Mouse (Mus musculus) kidney, postnatal 0 days (tissue): ENCODE measurements around the gene Npb. TPM values are rescaled to one million over a fixed set of nuclear protein-coding genes. Genes with fewer than 3 reads are reported as not detected.

ENCODE experiments used
- ATAC-seq: fragments of 200-750 bp; cut with Nextera tagmentation; replicated peaks from 2 replicates; pipeline ENCODE4 v1.8.0; 2017; ENCODE audit warnings: low read depth, moderate number of reproducible peaks, moderate TSS enrichment, moderate library complexity; ENCODE audit not compliant: low FRiP score
- DNase-seq: peaks from one replicate; pipeline ENCODE4 v3.0.0-alpha.2; 2016; ENCODE audit warnings: low spot score
- H3K27ac ChIP-seq: fragments of 300-500 bp; sonication (generic); 2 replicates; pipeline ENCODE4 v1.5.1; 2014; ENCODE audit warnings: mild to moderate bottlenecking
- H3K27me3 ChIP-seq: fragments of 300-500 bp; sonication (generic); 2 replicates; pipeline ENCODE4 v1.6.1; 2014; ENCODE audit warnings: low read length, mixed read lengths; ENCODE audit not compliant: insufficient read depth
- H3K36me3 ChIP-seq: fragments of 300-500 bp; sonication (generic); 2 replicates; pipeline ENCODE4 v1.6.1; 2014; ENCODE audit warnings: low read length, mixed read lengths; ENCODE audit not compliant: insufficient read depth
- H3K4me1 ChIP-seq: fragments of 300-500 bp; sonication (generic); replicated peaks from 2 replicates; pipeline ENCODE4 v1.6.1; 2014; ENCODE audit warnings: antibody characterized with exemption, low read length, mixed read lengths; ENCODE audit not compliant: insufficient read depth
- H3K4me2 ChIP-seq: fragments of 300-500 bp; sonication (generic); 2 replicates; pipeline ENCODE4 v1.6.1; 2014; ENCODE audit warnings: mild to moderate bottlenecking, low read length, moderate library complexity, mixed read lengths
- H3K4me3 ChIP-seq: fragments of 300-500 bp; sonication (generic); replicated peaks from 2 replicates; pipeline ENCODE4 v1.5.1; 2014; ENCODE audit warnings: low read depth, low read length
- H3K9ac ChIP-seq: fragments of 300-500 bp; sonication (generic); 2 replicates; pipeline ENCODE4 v1.6.1; 2014; ENCODE audit warnings: low read depth, low read length
- H3K9me3 ChIP-seq: fragments of 300-500 bp; sonication (generic); replicated peaks from 2 replicates; pipeline ENCODE4 v1.6.1; 2016; ENCODE audit warnings: low read length, inconsistent platforms, mixed read lengths
- CTCF ChIP-seq: IDR thresholded peaks from 2 replicates; pipeline ENCODE4 v1.5.1; 2016; ENCODE audit warnings: antibody characterized with exemption, low read depth, mild to moderate bottlenecking, moderate library complexity
- WGBS: fragments of 180-500 bp; shearing (Covaris S2); extraction: QIAGEN DNeasy Blood & Tissue Kit; methylation state at CpG from one replicate; pipeline ENCODE4 v1.1.7; 2014; 5-methylcytosine and 5-hydroxymethylcytosine counted together
- polyA plus RNA-seq: library from polyadenylated mRNA; unstranded; fragments of >200 nt; fragmentation: Nextera tagmentation; extraction: Ambion mirVana; gene quantifications from 2 replicates; pipeline ENCODE4 v1.2.1, GENCODE M21; 2015

Gene Npb
- polyA plus RNA-seq, 1 experiment from 2014 or later = 51.4 TPM

GRCm38 (mm10) chr11:120630881-120631725 lies 22.8 kb downstream of the Npb start:
- DNase-seq (no peak), ATAC-seq (no peak)
- Histone ChIP-seq H3K27me3 (no peaks in the 10 kb centered on the region), H3K4me1 (peaks cover 20% of the 10 kb centered on the region), H3K4me3 (peak overlapping the region; percentile 99; the same call in 1 of the 2 replicates), H3K27ac (peak overlapping the region; percentile 95), H3K36me3 (peaks cover 15% of the 10 kb centered on the region), H3K4me2 (peak overlapping the region; percentile 96), H3K9ac (peak overlapping the region; percentile 86; the same call in 1 of the 2 replicates), H3K9me3 (no peaks in the 10 kb centered on the region)
- no peak for TF ChIP-seq CTCF
- whole genome bisulfite sequencing = 25% methylated on average over 7 of the region's 7 CpGs

DNA sequence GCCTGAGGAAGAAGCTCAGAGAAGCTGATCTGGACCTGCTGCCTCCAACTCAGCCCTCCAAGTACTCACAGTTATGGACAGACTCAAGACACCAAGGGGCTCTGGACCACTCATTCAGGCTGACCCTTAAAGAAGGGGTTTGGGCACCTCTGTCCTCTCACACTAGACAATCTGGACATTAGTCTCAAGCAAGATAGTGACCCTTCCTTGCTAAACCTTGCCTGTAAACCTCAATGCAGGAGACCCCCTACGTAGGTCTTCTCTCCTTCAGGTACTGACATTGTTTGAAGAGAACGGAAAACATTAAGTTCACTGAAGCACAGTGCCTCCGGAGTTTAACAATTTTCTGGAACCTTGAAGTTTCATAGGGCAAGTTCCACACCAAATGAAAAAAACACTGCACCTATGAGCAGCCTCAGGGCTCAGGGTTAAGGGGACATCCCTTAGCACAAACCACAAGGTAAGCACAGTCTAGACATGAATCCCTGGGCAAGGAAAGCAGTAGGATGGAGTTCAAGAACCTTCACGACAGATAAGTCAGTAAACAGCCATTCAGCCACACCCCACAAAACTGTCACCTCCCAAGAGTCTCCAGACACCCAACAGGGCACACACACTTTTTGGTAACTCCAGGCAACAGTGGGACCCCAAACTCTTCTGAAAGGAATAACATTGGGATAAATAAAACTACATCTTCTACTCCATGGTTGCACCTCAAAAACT lies 23.6 kb downstream of the Npb start:
- Histone ChIP-seq H3K4me2 (peak overlapping the region; percentile 96), H3K36me3 (peaks cover 15% of the 10 kb centered on the region), H3K4me1 (peaks cover 20% of the 10 kb centered on the region), H3K9ac (peak overlapping the region; percentile 86), H3K27me3 (no peaks in the 10 kb centered on the region), H3K9me3 (no peaks in the 10 kb centered on the region), H3K4me3 (peak overlapping the region; percentile 99), H3K27ac (peak overlapping the region; percentile 95)
- no peak for TF ChIP-seq CTCF
- no peak for ATAC-seq
- WGBS = 47% methylated on average over 4 of the region's 4 CpGs
- no peak for DNase-seq

DNA sequence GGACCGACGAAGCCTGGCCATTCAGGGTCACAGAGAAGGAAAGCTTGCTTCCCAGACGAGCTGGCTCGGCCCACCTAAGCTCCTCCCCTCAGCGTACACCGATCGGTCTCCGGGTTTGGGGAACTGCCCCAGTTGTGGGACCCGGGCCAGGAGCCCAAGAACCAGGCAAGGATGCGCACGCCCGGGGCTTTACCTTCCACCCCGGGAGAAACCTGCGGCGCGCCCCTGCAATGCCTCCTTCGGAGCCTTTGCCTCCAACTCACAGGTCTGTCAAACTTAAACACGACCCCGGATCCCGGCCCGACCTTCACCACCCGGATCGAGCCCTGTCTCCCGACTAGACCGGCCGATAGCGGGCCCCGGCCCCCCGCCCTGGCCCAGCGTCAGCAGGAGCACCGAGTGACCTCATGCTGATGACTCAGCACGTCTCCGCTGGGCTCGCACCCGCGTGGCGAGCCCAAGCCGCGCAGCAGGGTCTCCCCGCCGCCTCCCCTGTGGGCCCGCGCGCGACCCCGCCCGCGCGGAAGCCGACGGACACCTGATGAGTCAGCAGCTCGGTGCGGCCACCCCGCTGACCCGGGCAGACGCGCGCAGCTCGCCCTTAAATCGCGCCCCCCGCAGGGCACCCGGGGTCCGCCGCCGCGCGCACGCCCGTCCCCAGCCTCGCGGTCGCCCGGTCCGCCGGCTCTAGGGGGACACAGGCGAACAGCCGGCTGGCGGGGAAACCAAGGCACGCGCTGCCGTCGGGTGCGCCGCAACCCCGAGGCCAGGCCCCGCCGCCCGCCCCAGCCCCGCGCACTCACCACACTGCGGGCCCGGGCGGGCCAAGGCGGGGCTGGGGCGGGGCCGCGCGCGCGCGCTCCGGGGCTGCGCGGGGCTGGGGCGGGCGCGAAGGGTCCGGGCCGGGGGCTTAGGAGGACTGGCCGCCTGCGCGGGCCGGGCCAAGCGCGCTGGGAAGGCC lies 24.6 kb downstream of the Npb start:
- H3K27me3 ChIP-seq = no peaks in the 10 kb centered on the region
- peaks cover 8% of the 10 kb centered on the region; the same call in 1 of the 2 replicates for H3K36me3 ChIP-seq
- peak overlapping the region; percentile 95 for H3K27ac ChIP-seq
- under 1% methylated on average over 105 of the region's 116 CpGs for WGBS
- no peaks in the 10 kb centered on the region for H3K9me3 ChIP-seq
- peaks cover 20% of the 10 kb centered on the region for H3K4me1 ChIP-seq
- TF ChIP-seq CTCF = no peak
- peak overlapping the region; percentile 99 for H3K4me3 ChIP-seq
- peak overlapping the region; percentile 86 for H3K9ac ChIP-seq
- peak; percentile 70 for ATAC-seq
- peak overlapping the region; percentile 96 for H3K4me2 ChIP-seq
- peak; percentile 71 for DNase-seq

DNA sequence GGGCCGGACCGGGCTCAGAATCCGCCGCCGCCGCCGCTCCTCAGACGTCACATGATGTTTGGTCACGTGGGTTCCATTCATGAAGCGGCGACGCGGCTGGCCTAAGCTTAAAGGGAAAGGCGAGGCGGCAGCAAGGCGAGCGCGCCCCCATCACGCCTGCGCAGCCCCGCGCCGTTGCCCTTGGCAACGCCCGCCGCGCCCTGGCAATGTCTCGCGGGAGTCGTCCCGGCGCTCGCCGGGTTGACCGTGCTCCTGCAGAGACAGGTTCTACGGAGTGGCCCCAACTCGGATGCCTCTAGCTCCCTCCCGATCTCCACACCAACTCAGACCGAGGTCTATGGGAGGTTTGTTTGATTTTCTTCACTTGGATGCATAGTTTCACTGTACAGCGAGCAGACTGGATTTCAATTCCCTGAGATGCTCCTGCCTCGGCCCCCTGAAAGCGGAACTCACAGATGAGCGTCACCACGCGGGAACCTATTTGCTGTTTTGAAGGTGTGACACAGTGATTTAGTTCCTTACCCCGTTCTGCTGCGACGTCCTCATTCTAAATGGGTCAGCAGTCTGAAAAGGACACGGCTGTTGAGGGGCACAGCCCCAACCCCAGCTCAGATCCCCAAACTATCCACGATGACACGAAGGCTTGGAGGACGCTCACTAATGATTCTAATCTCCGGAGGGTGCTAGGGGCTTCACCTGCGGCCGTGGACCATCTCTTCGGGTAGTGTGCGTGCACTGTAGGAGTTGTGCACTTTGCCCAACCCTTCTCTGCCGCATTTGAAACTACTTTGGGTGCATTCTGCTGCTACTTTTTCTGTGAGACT lies 25.5 kb downstream of the Npb start, which contains the start of gene Mafg:
Mafg (minus strand) TSS at position 81 of the 824 bp plus-strand sequence.
- Histone ChIP-seq H3K36me3 (peaks cover 5% of the 10 kb centered on the region; the same call in 1 of the 2 replicates), H3K27ac (peak within 1 kb of the TSS; percentile 95), H3K9me3 (no peaks in the 10 kb centered on the region), H3K4me1 (peaks cover 20% of the 10 kb centered on the region), H3K9ac (peak within 1 kb of the TSS; percentile 86), H3K27me3 (no peaks in the 10 kb centered on the region), H3K4me3 (peak within 1 kb of the TSS; percentile 99), H3K4me2 (peak within 1 kb of the TSS; percentile 96)
- DNase-seq (peak; percentile 98), ATAC-seq (peak; percentile 81)
- no peak for TF ChIP-seq CTCF
- WGBS = 14% methylated on average over 58 of the region's 58 CpGs

DNA sequence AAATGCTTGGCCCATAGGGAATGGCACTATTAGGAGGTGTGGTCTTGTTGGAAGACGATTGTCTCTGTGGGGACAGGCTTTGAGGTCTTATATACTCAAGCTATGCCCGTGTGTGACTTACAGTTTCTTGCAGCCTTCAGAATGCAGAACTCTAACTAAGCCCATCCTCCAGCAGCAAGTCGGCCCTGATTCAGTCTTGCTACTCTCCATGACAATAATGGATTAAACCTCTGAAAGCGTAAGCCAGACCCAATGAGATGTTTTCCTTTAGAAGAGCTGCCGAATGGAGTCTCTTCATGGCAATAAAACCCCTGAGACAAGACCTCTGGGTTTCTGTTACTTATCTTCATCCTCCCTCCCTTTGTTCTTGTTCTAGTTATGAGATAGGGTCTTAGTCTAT lies 26.5 kb downstream of the Npb start:
- Histone ChIP-seq H3K27me3 (no peaks in the 10 kb centered on the region), H3K27ac (no peak overlapping the region), H3K4me3 (no peak overlapping the region), H3K4me1 (peaks cover 16% of the 10 kb centered on the region), H3K36me3 (no peaks in the 10 kb centered on the region), H3K9ac (no peak overlapping the region), H3K9me3 (no peaks in the 10 kb centered on the region), H3K4me2 (no peak overlapping the region)
- DNase-seq (no peak), ATAC-seq (no peak)
- TF ChIP-seq CTCF = no peak
- WGBS = 82% methylated on average over 5 of the region's 5 CpGs
